Mouse (Mus musculus) embryonic facial prominence, embryonic 10.5 days (tissue): ENCODE measurements around the gene Col18a1. TPM values are rescaled to one million over a fixed set of nuclear protein-coding genes. Genes with fewer than 3 reads are reported as not detected.
"Not testable (repeated sequence)": the region's sequence is repeated elsewhere in the genome, so short reads cannot be mapped to it uniquely, and the experiment has no call there.

ENCODE experiments used
- DNase-seq: peaks from one replicate; pipeline ENCODE4 v3.0.0-alpha.2; 2017; ENCODE audit warnings: low spot score
- H3K27ac ChIP-seq: fragments of 300-500 bp; sonication (generic); replicated peaks from 2 replicates; pipeline ENCODE4 v1.5.1; 2016; ENCODE audit warnings: mild to moderate bottlenecking
- H3K27me3 ChIP-seq: fragments of 300-500 bp; sonication (generic); replicated peaks from 2 replicates; pipeline ENCODE4 v1.6.1; 2016; ENCODE audit warnings: low read depth, mild to moderate bottlenecking; ENCODE audit not compliant: poor library complexity, severe bottlenecking
- H3K36me3 ChIP-seq: fragments of 300-500 bp; sonication (generic); replicated peaks from 2 replicates; pipeline ENCODE4 v1.6.1; 2016; ENCODE audit warnings: mild to moderate bottlenecking, moderate library complexity
- H3K4me1 ChIP-seq: fragments of 300-500 bp; sonication (generic); 2 replicates; pipeline ENCODE4 v1.6.1; 2016
- H3K4me3 ChIP-seq: fragments of 300-500 bp; sonication (generic); 2 replicates; pipeline ENCODE4 v1.5.1; 2016; ENCODE audit warnings: mild to moderate bottlenecking, moderate library complexity
- H3K9me3 ChIP-seq: fragments of 300-500 bp; sonication (generic); 2 replicates; pipeline ENCODE4 v1.6.1; 2016; ENCODE audit warnings: mild to moderate bottlenecking
- WGBS: fragments of 180-500 bp; shearing (Covaris S2); methylation state at CpG from one replicate; pipeline ENCODE4 v1.1.7; 2016; 5-methylcytosine and 5-hydroxymethylcytosine counted together
- polyA plus RNA-seq: library from polyadenylated mRNA; unstranded; fragments of >200 nt; fragmentation: Nextera tagmentation; extraction: Ambion mirVana; gene quantifications from 2 replicates; pipeline ENCODE4 v1.2.1, GENCODE M21; 2016

Col18a1 gene
- polyA plus RNA-seq, 1 experiment from 2014 or later = 184 TPM

DNA sequence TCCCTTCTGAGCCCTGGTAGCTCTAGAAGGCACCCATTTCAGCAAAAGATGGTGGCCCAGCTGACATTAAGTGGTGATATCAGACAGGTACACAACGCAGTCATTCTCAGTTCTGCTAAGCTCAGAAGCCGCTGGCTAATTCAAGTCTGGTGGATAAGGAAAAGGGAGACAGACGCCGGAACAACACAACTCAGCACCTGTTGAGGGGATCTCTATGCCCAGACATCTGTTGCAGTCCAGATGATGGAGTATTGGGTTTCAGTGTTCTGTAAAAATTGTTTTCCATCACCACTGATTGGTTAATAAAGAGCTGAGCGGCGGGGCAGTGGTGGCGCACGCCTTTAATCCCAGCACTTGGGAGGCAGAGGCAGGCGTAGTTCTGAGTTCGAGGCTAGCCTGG is 18.8 kb downstream of the Col18a1 start:
- 92% methylated on average over 10 of the region's 10 CpGs for WGBS
- H3K27ac ChIP-seq = no peak overlapping the region
- no peak overlapping the region for H3K4me3 ChIP-seq
- peaks cover 6% of the 10 kb centered on the region for H3K36me3 ChIP-seq
- H3K9me3 ChIP-seq = no peaks in the 10 kb centered on the region
- H3K4me1 ChIP-seq = peaks cover 78% of the 10 kb centered on the region
- no peaks in the 10 kb centered on the region for H3K27me3 ChIP-seq
- no peak for DNase-seq

DNA sequence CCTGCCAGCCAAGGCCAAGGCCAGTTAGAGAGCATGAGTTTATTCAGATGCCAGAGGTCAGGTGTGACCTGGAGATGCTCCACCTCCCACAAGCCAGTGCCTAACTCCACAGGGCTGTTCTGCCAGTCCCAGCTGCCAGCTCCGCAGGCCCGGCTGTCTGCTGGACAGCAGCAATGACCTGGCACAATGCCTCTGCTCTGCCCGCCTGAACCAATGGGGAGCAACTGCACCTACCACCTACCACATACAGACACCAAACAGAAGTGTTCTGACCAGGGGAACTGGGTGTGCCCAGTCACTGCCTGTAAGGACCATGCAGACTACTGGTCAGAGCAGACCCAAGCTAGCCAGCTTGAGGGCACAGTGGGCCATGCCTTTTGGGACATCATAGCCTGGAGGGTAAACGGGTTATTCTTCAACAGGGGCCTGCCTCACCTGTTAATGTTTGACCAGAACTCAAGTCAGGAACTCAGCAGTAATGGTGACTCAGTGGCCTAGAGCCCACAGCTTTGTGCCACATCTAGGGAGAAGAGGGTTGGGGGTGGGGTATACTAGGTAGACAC is 19.4 kb downstream of the Col18a1 start:
- H3K4me1 ChIP-seq = peaks cover 76% of the 10 kb centered on the region
- no peaks in the 10 kb centered on the region for H3K27me3 ChIP-seq
- peak overlapping the region; percentile 37 for H3K27ac ChIP-seq
- 91% methylated on average over 4 of the region's 4 CpGs for WGBS
- H3K36me3 ChIP-seq = peaks cover 12% of the 10 kb centered on the region
- no peak for DNase-seq
- H3K4me3 ChIP-seq = no peak overlapping the region
- no peaks in the 10 kb centered on the region for H3K9me3 ChIP-seq

- 56% methylated on average over 1 of the region's 1 CpGs for WGBS
- Histone ChIP-seq H3K27ac (peak overlapping the region; percentile 54), H3K4me3 (no peak overlapping the region), H3K4me1 (peaks cover 66% of the 10 kb centered on the region), H3K27me3 (no peaks in the 10 kb centered on the region), H3K9me3 (no peaks in the 10 kb centered on the region), H3K36me3 (peaks cover 17% of the 10 kb centered on the region)
- DNase-seq = no peak
These were observed 20.4 kb downstream of the Col18a1 start for GRCm38 (mm10) chr10:77145946-77146345.

- no peaks in the 10 kb centered on the region for H3K9me3 ChIP-seq
- H3K36me3 ChIP-seq = peaks cover 16% of the 10 kb centered on the region
- DNase-seq = no peak
- H3K27me3 ChIP-seq = no peaks in the 10 kb centered on the region
- WGBS = 92% methylated on average over 2 of the region's 2 CpGs
- H3K4me3 ChIP-seq = no peak overlapping the region
- peaks cover 67% of the 10 kb centered on the region for H3K4me1 ChIP-seq
- peak overlapping the region; percentile 45; the same call in 1 of the 2 replicates for H3K27ac ChIP-seq
These were observed 22.0 kb downstream of the Col18a1 start for GRCm38 (mm10) chr10:77144372-77144771.

GRCm38 (mm10) chr10:77142328-77142727 is 24.0 kb downstream of the Col18a1 start:
- 90% methylated on average over 2 of the region's 2 CpGs for WGBS

GRCm38 (mm10) chr10:77138304-77138703 is 28.0 kb downstream of the Col18a1 start:
- Histone ChIP-seq H3K27ac (peak overlapping the region; percentile 41; the same call in 1 of the 2 replicates), H3K9me3 (no peaks in the 10 kb centered on the region), H3K27me3 (no peaks in the 10 kb centered on the region), H3K4me1 (peaks cover 65% of the 10 kb centered on the region), H3K4me3 (no peak overlapping the region), H3K36me3 (peaks cover 42% of the 10 kb centered on the region)
- DNase-seq = peak; percentile 53

More at GRCm38 (mm10) chr10:77142328-77142727, 24.0 kb downstream of the Col18a1 start:
- H3K4me3 ChIP-seq = no peak overlapping the region
- H3K36me3 ChIP-seq = peaks cover 18% of the 10 kb centered on the region
- DNase-seq = no peak
- 0 out of 2 replicates have a peak overlapping the region, but pooled peaks have one; percentile 37 for H3K27ac ChIP-seq
- no peaks in the 10 kb centered on the region for H3K9me3 ChIP-seq
- peaks cover 83% of the 10 kb centered on the region for H3K4me1 ChIP-seq
- H3K27me3 ChIP-seq = no peaks in the 10 kb centered on the region

DNA sequence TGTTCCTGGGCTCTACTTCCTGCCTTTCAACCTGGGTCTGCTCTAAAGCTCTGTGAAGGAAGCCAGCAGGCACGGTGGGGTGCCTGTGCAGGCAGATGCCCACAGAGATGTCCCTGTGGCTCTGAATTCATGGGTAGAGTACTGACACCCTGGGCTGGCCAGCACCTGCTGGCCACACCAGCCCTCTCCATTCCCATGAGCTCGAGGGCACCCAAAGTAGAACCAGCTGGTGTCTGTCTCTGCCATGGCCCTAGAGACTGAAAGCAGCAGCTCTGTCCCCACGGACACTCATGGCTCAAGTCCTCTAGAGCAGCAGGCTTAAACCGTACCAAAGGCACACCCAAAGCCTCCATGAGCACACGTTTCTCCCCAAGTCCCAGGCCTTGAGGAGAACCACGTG is 30.1 kb downstream of the Col18a1 start:
- H3K4me1 ChIP-seq = peaks cover 74% of the 10 kb centered on the region
- H3K4me3 ChIP-seq = no peak overlapping the region
- H3K27me3 ChIP-seq = no peaks in the 10 kb centered on the region
- H3K36me3 ChIP-seq = peaks cover 28% of the 10 kb centered on the region
- H3K9me3 ChIP-seq = no peaks in the 10 kb centered on the region
- DNase-seq = no peak
- H3K27ac ChIP-seq = no peak overlapping the region; the same call in 1 of the 2 replicates
- WGBS = 86% methylated on average over 6 of the region's 6 CpGs

GRCm38 (mm10) chr10:77135274-77135829 is 31.0 kb downstream of the Col18a1 start:
- Histone ChIP-seq H3K36me3 (peaks cover 28% of the 10 kb centered on the region), H3K27me3 (no peaks in the 10 kb centered on the region), H3K4me3 (no peak overlapping the region), H3K27ac (no peak overlapping the region), H3K9me3 (no peaks in the 10 kb centered on the region), H3K4me1 (peaks cover 79% of the 10 kb centered on the region)
- 94% methylated on average over 5 of the region's 5 CpGs for WGBS
- DNase-seq = no peak

- not testable (repeated sequence) for H3K27me3 ChIP-seq, H3K9me3 ChIP-seq, DNase-seq, H3K4me3 ChIP-seq
- Histone ChIP-seq H3K27ac (peak overlapping the region; percentile 78; the same call in 1 of the 2 replicates), H3K36me3 (peaks cover 28% of the 10 kb centered on the region), H3K4me1 (peaks cover 79% of the 10 kb centered on the region)
- 64% methylated on average over 6 of the region's 6 CpGs for WGBS
These were observed 31.6 kb downstream of the Col18a1 start for GRCm38 (mm10) chr10:77134807-77135152.

- WGBS = 52% methylated on average over 13 of the region's 13 CpGs
- H3K4me1 ChIP-seq = peaks cover 75% of the 10 kb centered on the region
- H3K9me3 ChIP-seq = no peaks in the 10 kb centered on the region
- DNase-seq = no peak
- H3K36me3 ChIP-seq = peaks cover 28% of the 10 kb centered on the region
- H3K27me3 ChIP-seq = no peaks in the 10 kb centered on the region
- no peak overlapping the region for H3K4me3 ChIP-seq
- peak overlapping the region; percentile 78 for H3K27ac ChIP-seq
These were observed 32.2 kb downstream of the Col18a1 start for GRCm38 (mm10) chr10:77133951-77134806.

DNA sequence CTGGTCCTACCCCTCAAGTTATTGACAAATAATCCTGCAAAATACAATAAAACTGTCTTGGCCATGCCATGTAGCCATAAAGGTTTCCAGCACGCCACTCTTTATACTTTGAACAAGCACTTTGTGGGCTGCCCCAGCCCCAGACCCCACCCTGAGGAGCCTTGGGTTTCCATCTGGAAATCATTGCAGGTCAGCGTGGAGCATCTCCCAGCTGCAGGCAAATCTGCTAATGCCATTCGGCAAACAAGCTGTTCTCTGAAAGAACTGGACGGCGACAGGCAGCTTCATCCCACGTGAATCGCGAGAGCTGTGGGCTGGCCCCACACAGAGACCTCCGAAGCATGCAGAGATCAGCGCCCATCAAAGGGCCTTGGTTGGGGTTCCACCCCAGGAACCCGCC is 34.2 kb downstream of the Col18a1 start:
- H3K27ac ChIP-seq = peak overlapping the region; percentile 73
- peak; percentile 69 for DNase-seq
- no peaks in the 10 kb centered on the region for H3K27me3 ChIP-seq
- H3K36me3 ChIP-seq = peaks cover 24% of the 10 kb centered on the region
- H3K4me1 ChIP-seq = peaks cover 70% of the 10 kb centered on the region
- H3K9me3 ChIP-seq = no peaks in the 10 kb centered on the region
- WGBS = 27% methylated on average over 11 of the region's 11 CpGs
- H3K4me3 ChIP-seq = no peak overlapping the region

DNA sequence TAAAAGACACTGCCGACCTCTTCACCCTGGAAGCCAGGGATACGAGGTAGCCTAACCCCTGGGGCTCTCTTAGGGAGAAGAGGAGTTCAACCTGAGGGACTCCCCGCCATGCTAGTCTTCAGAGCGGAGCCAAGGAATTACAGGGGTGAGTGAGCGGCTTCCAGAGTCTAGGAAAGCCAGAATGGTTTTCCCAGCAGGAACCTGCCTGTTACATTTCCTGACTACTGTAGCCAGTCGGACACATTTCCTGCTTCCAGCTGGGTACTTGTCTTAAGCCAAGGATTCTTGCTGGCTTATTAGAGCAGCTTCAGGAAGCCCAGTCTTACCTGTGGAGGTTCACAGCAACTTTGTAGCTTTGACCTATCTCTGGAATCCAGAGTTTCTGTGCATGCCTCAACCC is 34.8 kb downstream of the Col18a1 start:
- Histone ChIP-seq H3K9me3 (no peaks in the 10 kb centered on the region), H3K4me1 (peaks cover 70% of the 10 kb centered on the region), H3K27me3 (no peaks in the 10 kb centered on the region), H3K27ac (peak overlapping the region; percentile 73), H3K4me3 (no peak overlapping the region), H3K36me3 (peaks cover 22% of the 10 kb centered on the region)
- no peak for DNase-seq
- 37% methylated on average over 6 of the region's 6 CpGs for WGBS
